ENCODE assay signal across 15 mouse cellular contexts in the genomic region with DNA sequence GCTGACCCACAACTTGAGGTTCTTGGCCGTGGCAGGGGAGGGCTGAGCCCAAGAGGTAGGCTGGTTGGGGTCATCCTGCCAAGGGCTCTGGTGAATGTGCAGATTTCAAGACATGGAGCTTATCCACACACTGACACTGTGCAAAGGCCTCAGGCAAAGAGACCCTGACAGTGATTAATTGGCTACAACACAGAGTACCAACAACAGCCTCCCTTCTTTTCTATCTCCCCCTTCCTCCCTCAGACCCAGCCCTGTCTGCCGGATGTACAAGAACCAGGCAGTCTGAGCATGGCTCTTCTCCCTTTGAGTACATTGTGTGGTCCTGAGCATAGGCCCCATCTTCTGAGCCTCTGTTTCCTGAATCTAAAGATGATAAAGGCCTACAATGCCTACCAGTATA.
DNase-seq lines count a peak whose midpoint lies in the region; ATAC-seq and TF ChIP-seq lines count a peak whose summit lies in the region.
"Had no signal": no experiment of that assay in that cellular context is flagged by ENCODE, and none has a peak within 500 bp of the region (broad histone marks: within the 10 kb centered on the region; RNA-seq: fewer than 3 reads in every experiment).

No protein-coding gene starts in this region.

- intact Hi-C loops in left cerebral cortex, postnatal 25 days (cut with DNase I), result no loop called here

- no peaks in the 10 kb centered on the region for H3K36me3 ChIP-seq in midbrain, postnatal 0 days (ENCODE audit: insufficient read depth, low read length)
- no peaks in the 10 kb centered on the region for H3K36me3 ChIP-seq in midbrain, embryonic 16.5 days (ENCODE audit: control insufficient read depth, insufficient read depth, low read length)
- H3K36me3 ChIP-seq in embryonic facial prominence, embryonic 10.5 days (replicated peaks), result no peaks in the 10 kb centered on the region; the same call in 1 of the 2 replicates
- H3K36me3 ChIP-seq in hindbrain, embryonic 13.5 days, result no peaks in the 10 kb centered on the region; the same call in 1 of the 2 replicates
- H3K36me3 ChIP-seq in neural tube, embryonic 15.5 days, result no peaks in the 10 kb centered on the region
- H3K36me3 ChIP-seq: limb, embryonic 15.5 days had no signal

- H3K4me3 ChIP-seq in midbrain, postnatal 0 days (ENCODE audit: low read depth, low read length), result no peak overlapping the region
- no peak overlapping the region for H3K4me3 ChIP-seq in midbrain, embryonic 16.5 days (ENCODE audit: low read depth, low read length)
- H3K4me3 ChIP-seq in embryonic facial prominence, embryonic 10.5 days, result no peak overlapping the region
- no peak overlapping the region for H3K4me3 ChIP-seq in hindbrain, embryonic 13.5 days
- no peak overlapping the region for H3K4me3 ChIP-seq in neural tube, embryonic 15.5 days (replicated peaks)
- H3K4me3 ChIP-seq: layer of hippocampus, adult 2 months; limb, embryonic 15.5 days had no signal

- no peaks in the 10 kb centered on the region for H3K9me3 ChIP-seq in midbrain, postnatal 0 days (ENCODE audit: low read length)
- no peaks in the 10 kb centered on the region for H3K9me3 ChIP-seq in midbrain, embryonic 16.5 days (replicated peaks; ENCODE audit: control insufficient read depth, low read length, poor library complexity, severe bottlenecking)
- no peaks in the 10 kb centered on the region for H3K9me3 ChIP-seq in embryonic facial prominence, embryonic 10.5 days
- H3K9me3 ChIP-seq in hindbrain, embryonic 13.5 days, result no peaks in the 10 kb centered on the region
- H3K9me3 ChIP-seq in neural tube, embryonic 15.5 days (replicated peaks), result no peaks in the 10 kb centered on the region
- H3K9me3 ChIP-seq: G1E; limb, embryonic 15.5 days had no signal

- TF ChIP-seq CTCF in midbrain, postnatal 0 days (IDR thresholded peaks at IDR 0.05), result no peak

- H3K4me2 ChIP-seq in midbrain, postnatal 0 days (ENCODE audit: low read depth, low read length, poor library complexity, severe bottlenecking), result no peak overlapping the region
- H3K4me2 ChIP-seq in midbrain, embryonic 16.5 days (ENCODE audit: low read length), result no peak overlapping the region
- no peak overlapping the region for H3K4me2 ChIP-seq in hindbrain, embryonic 13.5 days
- H3K4me2 ChIP-seq in neural tube, embryonic 15.5 days, result no peak overlapping the region
- H3K4me2 ChIP-seq: limb, embryonic 15.5 days had no signal

- DNase-seq in midbrain, postnatal 0 days (ENCODE audit: low spot score), result peak; percentile 37
- DNase-seq in embryonic facial prominence, embryonic 10.5 days (ENCODE audit: low spot score), result no peak
- DNase-seq in left cerebral cortex, postnatal 25 days (ENCODE audit: low spot score in 2 of 2), result no peak
- DNase-seq in MN1 (ENCODE audit: low spot score), result no peak
- DNase-seq: adrenal gland, adult 2 months; cerebellum, adult 18-20 months; lung, adult 18-20 months; thymus, adult 18-20 months had no signal

- no peak overlapping the region for H3K9ac ChIP-seq in midbrain, postnatal 0 days (replicated peaks; ENCODE audit: low read length, poor library complexity, severe bottlenecking)
- no peak overlapping the region for H3K9ac ChIP-seq in midbrain, embryonic 16.5 days (ENCODE audit: low read depth, low read length)
- H3K9ac ChIP-seq in hindbrain, embryonic 13.5 days, result no peak overlapping the region
- H3K9ac ChIP-seq in neural tube, embryonic 15.5 days (replicated peaks), result no peak overlapping the region
- H3K9ac ChIP-seq: limb, embryonic 15.5 days had no signal

- 66% methylated on average over 2 of the region's 2 CpGs for WGBS in midbrain, postnatal 0 days
- 68% methylated on average over 2 of the region's 2 CpGs for WGBS in midbrain, embryonic 16.5 days
- WGBS in embryonic facial prominence, embryonic 10.5 days, result 31% methylated on average over 2 of the region's 2 CpGs
- 31% methylated on average over 2 of the region's 2 CpGs for WGBS in hindbrain, embryonic 13.5 days
- WGBS in neural tube, embryonic 15.5 days, result 22% methylated on average over 2 of the region's 2 CpGs

- ATAC-seq in midbrain, postnatal 0 days (ENCODE audit: low FRiP score), result no peak
- ATAC-seq in midbrain, embryonic 16.5 days, result no peak
- ATAC-seq in hindbrain, embryonic 13.5 days (ENCODE audit: low FRiP score), result peak; percentile 87
- ATAC-seq in neural tube, embryonic 15.5 days (ENCODE audit: low FRiP score), result 0 out of 2 replicates have a peak, but pooled peaks have one; percentile 17

- H3K27me3 ChIP-seq in midbrain, postnatal 0 days (ENCODE audit: insufficient read depth, low read length), result no peaks in the 10 kb centered on the region
- H3K27me3 ChIP-seq in midbrain, embryonic 16.5 days (ENCODE audit: control insufficient read depth, insufficient read depth, low read depth, low read length), result no peaks in the 10 kb centered on the region
- H3K27me3 ChIP-seq in embryonic facial prominence, embryonic 10.5 days (replicated peaks; ENCODE audit: low read depth, poor library complexity, severe bottlenecking), result 0 out of 2 replicates have a peak, but pooled peaks cover 17% of the 10 kb centered on the region
- H3K27me3 ChIP-seq in hindbrain, embryonic 13.5 days, result no peaks in the 10 kb centered on the region
- H3K27me3 ChIP-seq in neural tube, embryonic 15.5 days (replicated peaks), result no peaks in the 10 kb centered on the region
- H3K27me3 ChIP-seq: limb, embryonic 15.5 days had no signal

- no peaks in the 10 kb centered on the region for H3K4me1 ChIP-seq in midbrain, postnatal 0 days (ENCODE audit: insufficient read depth, low read length)
- H3K4me1 ChIP-seq in midbrain, embryonic 16.5 days (ENCODE audit: control insufficient read depth, insufficient read depth, low read length), result peaks cover 2% of the 10 kb centered on the region; the same call in 1 of the 2 replicates
- peaks cover 36% of the 10 kb centered on the region for H3K4me1 ChIP-seq in embryonic facial prominence, embryonic 10.5 days
- peaks cover 25% of the 10 kb centered on the region for H3K4me1 ChIP-seq in hindbrain, embryonic 13.5 days (replicated peaks)
- H3K4me1 ChIP-seq in neural tube, embryonic 15.5 days, result peaks cover 2% of the 10 kb centered on the region; the same call in 1 of the 2 replicates

- no peak overlapping the region for H3K27ac ChIP-seq in midbrain, postnatal 0 days (ENCODE audit: low read depth, low read length)
- H3K27ac ChIP-seq in midbrain, embryonic 16.5 days (ENCODE audit: low read length), result no peak overlapping the region
- peak overlapping the region; percentile 19; the same call in 1 of the 2 replicates for H3K27ac ChIP-seq in embryonic facial prominence, embryonic 10.5 days (replicated peaks)
- peak overlapping the region; percentile 55; the same call in 1 of the 2 replicates for H3K27ac ChIP-seq in hindbrain, embryonic 13.5 days
- H3K27ac ChIP-seq in neural tube, embryonic 15.5 days (replicated peaks), result no peak overlapping the region
- H3K27ac ChIP-seq: layer of hippocampus, adult 2 months; limb, embryonic 15.5 days; macrophage had no signal

Comparison
In these comparisons a context has a peak if more than half of its experiments do, and no peak if none do; other contexts are left out.
1. ATAC-seq: peak in hindbrain, embryonic 13.5 days (single experiment) and neural tube, embryonic 15.5 days (single experiment); none in midbrain, postnatal 0 days (single experiment) and midbrain, embryonic 16.5 days (single experiment).
2. H3K27ac ChIP-seq: peak in embryonic facial prominence, embryonic 10.5 days (single experiment) and hindbrain, embryonic 13.5 days (single experiment); none in midbrain, postnatal 0 days (single experiment), midbrain, embryonic 16.5 days (single experiment) and neural tube, embryonic 15.5 days (single experiment).